Mouse (Mus musculus): ENCODE measurements around the gene Cecr2.

GRCm38 (mm10) chr6:120665415-120665815 is 754 bp upstream of the Cecr2 start:
- no peak for TF ChIP-seq CTCF (IDR thresholded peaks at IDR 0.05; ENCODE audit: low read depth)
- TF ChIP-seq EP300 (IDR thresholded peaks at IDR 0.05; ENCODE audit: low read depth): no peak
